Mouse (Mus musculus) right cerebral cortex, postnatal 36 days (tissue): ENCODE results near the gene Mrpl18.

Source experiments
- DNase-seq, 2 experiments: peaks; one replicate each; pipeline ENCODE4 v3.0.0; 2022; ENCODE audit warnings: low spot score in 2 of 2, mixed read lengths in 1 of 2

Mrpl18 gene

DNA sequence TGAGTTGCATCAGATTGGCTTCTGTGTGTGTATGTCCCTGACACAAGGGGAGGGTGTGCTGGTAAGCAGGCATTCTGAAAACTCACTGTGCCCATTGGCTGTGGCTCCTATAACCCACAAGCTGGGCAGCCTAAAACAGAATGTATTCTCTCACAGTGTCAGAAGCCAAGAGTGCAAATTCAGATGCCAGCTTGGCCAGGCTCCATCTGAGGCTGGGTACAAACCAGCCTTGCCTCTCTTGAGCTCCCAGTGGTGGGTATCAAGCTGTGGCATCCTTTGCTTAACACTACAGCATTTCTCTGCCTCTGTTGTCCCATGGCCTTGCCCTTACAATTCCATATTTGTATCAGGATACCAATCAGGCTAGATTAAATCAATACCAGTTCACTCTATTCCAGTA, 52.0 kb downstream of the Mrpl18 start:
- DNase-seq: no peak
